Comparison of ENCODE assay signal across 11 mouse cellular contexts in the genomic region with DNA sequence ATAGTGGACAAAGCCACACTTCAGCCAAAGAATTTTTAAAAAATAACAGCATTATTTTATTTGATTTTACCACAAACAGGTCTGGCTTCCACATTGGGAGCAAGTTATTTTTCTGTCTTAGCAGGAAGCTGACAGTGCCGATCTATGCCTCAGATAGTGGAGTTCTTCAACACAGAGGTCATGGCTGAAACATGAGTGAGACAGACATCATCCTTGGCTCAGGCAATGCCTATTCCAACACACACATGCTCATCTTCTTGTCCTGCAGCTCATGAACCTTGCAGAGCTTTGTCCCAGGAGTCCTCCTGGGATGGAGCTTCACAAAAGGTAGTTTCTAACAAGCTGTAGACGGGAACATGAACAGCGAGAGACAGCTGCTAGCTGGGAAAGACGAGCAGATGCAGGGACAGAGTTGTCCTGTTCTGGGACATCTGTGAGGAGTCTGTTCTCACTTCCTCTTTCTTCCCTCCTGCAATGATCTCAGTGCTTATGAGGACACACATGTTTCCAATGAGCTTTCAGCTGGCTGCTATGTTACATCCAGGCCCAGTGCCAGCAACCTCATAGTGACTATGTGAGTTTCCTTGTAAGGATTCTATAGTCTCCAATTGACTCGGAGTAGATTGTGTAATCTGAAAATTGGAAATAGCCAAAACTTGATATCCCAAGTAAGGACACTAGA.
DNase-seq lines count a peak whose midpoint lies in the region; ATAC-seq lines count a peak whose summit lies in the region.
"Had no signal": no experiment of that assay in that cellular context is flagged by ENCODE, and none has a peak within 500 bp of the region (broad histone marks: within the 10 kb centered on the region; RNA-seq: fewer than 3 reads in every experiment).

No protein-coding gene starts in this region.

- H3K9me3 ChIP-seq in limb, embryonic 13.5 days = no peaks in the 10 kb centered on the region
- H3K9me3 ChIP-seq in limb, embryonic 10.5 days (replicated peaks) = no peaks in the 10 kb centered on the region
- H3K9me3 ChIP-seq: liver, embryonic 12.5 days; neural tube, embryonic 12.5 days had no signal

- ATAC-seq in limb, embryonic 13.5 days (ENCODE audit: low FRiP score, low read depth) = peak; percentile 69; the same call in 1 of the 2 replicates
- peak; percentile 98 for ATAC-seq in megakaryocyte, adult 5-6 weeks (ENCODE audit: poor library complexity, severe bottlenecking)
- ATAC-seq: liver, embryonic 12.5 days had no signal

- H3K4me2 ChIP-seq in limb, embryonic 13.5 days (replicated peaks) = no peak overlapping the region
- H3K4me2 ChIP-seq: liver, embryonic 12.5 days; neural tube, embryonic 12.5 days had no signal

- H3K36me3 ChIP-seq in limb, embryonic 13.5 days = no peaks in the 10 kb centered on the region
- H3K36me3 ChIP-seq in limb, embryonic 10.5 days = no peaks in the 10 kb centered on the region
- H3K36me3 ChIP-seq: liver, embryonic 12.5 days; neural tube, embryonic 12.5 days had no signal

- H3K4me3 ChIP-seq in limb, embryonic 13.5 days = no peak overlapping the region
- no peak overlapping the region for H3K4me3 ChIP-seq in limb, embryonic 10.5 days
- H3K4me3 ChIP-seq: liver, embryonic 12.5 days; neural tube, embryonic 12.5 days had no signal

- 61% methylated on average over 5 of the region's 5 CpGs for WGBS in limb, embryonic 13.5 days
- 82% methylated on average over 5 of the region's 5 CpGs for WGBS in limb, embryonic 10.5 days

- DNase-seq in adrenal gland, postnatal 36 days = peak; percentile 2
- no peak for DNase-seq in adrenal gland, postnatal 4 days (ENCODE audit: low spot score in 2 of 2)
- no peak for DNase-seq in limb, embryonic 10.5 days (ENCODE audit: low spot score)
- DNase-seq in heart, adult 8-10 months (ENCODE audit: low spot score) = peak; percentile 41
- no peak for DNase-seq in adrenal gland, postnatal 14 days
- DNase-seq in retina, embryonic 14.5 days (ENCODE audit: low spot score) = no peak
- DNase-seq: adrenal gland, postnatal 10 days had no signal

- no peaks in the 10 kb centered on the region for H3K4me1 ChIP-seq in limb, embryonic 13.5 days
- H3K4me1 ChIP-seq in limb, embryonic 10.5 days = no peaks in the 10 kb centered on the region
- H3K4me1 ChIP-seq: liver, embryonic 12.5 days; neural tube, embryonic 12.5 days had no signal

- no peak overlapping the region for H3K9ac ChIP-seq in limb, embryonic 13.5 days
- H3K9ac ChIP-seq: liver, embryonic 12.5 days; neural tube, embryonic 12.5 days had no signal

- H3K27ac ChIP-seq in limb, embryonic 13.5 days = no peak overlapping the region
- no peak overlapping the region for H3K27ac ChIP-seq in limb, embryonic 10.5 days
- H3K27ac ChIP-seq: liver, embryonic 12.5 days; neural tube, embryonic 12.5 days had no signal

- no peaks in the 10 kb centered on the region for H3K27me3 ChIP-seq in limb, embryonic 13.5 days
- no peaks in the 10 kb centered on the region for H3K27me3 ChIP-seq in limb, embryonic 10.5 days (ENCODE audit: low read depth, poor library complexity, severe bottlenecking)
- H3K27me3 ChIP-seq: liver, embryonic 12.5 days; neural tube, embryonic 12.5 days had no signal

Comparison
In these comparisons a context has a peak if more than half of its experiments do, and no peak if none do; other contexts are left out.
1. DNase-seq: peak in adrenal gland, postnatal 36 days (2 of 2) and heart, adult 8-10 months (single experiment); none in adrenal gland, postnatal 4 days (0 of 2), limb, embryonic 10.5 days (single experiment), adrenal gland, postnatal 14 days (single experiment) and retina, embryonic 14.5 days (single experiment).